Mouse (Mus musculus) megakaryocyte, embryonic 14.5 days (primary cell): Measurements from ENCODE around the gene Eppin.

ENCODE experiments used
- FLI1 ChIP-seq: IDR thresholded peaks from 2 replicates; pipeline ENCODE4 v1.6.1; 2012; ENCODE audit warnings: low read length, inconsistent platforms, mixed read lengths
- GATA1 ChIP-seq: IDR thresholded peaks from 3 replicates; pipeline ENCODE4 v1.6.1; 2012; ENCODE audit warnings: mixed read lengths, low read length, inconsistent platforms, borderline replicate concordance

DNA sequence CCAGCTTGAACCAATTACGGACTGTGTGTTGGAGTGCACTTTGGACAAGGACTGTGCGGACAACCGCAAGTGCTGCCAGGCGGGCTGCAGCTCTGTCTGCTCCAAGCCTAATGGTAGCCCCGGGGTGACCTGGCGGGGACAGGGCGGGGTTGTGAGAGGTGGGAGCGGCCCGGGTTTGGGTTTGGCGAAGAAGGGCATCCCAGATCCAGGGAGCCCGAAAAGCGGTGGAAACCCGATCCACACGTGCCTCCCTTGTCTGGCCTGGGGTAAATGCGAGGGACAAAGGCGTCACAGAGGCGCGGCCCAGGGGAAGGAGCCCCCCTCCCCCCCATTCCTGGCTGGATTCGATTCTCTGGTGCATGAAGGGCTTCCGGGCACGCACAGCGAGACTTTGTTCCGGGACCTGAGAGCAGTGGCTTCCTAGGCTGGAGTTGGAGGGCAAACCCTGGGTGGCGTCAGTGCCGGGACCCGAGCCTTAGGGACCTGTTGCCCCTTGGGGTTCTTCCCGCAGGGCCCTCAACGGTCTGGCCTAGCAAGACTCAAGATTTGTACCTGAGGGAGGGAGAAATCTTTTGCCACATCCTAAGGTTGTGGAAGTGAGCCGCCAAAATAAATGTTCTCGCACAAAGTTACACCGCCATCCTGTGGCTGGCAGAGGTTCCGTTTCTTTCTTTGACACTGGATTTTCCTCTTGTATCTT is 29.9 kb downstream of the Eppin start:
- no peak for TF ChIP-seq GATA1
- no peak for TF ChIP-seq FLI1
